Mouse (Mus musculus): ENCODE results near the gene Lemd2. TPM values are rescaled to one million over a fixed set of nuclear protein-coding genes. Genes with fewer than 3 reads are reported as not detected.
A peak's percentile ranks its signal among the peaks of the same experiment; 100 is the strongest.
"Not testable (repeated sequence)": the region's sequence is repeated elsewhere in the genome, so short reads cannot be mapped to it uniquely, and the experiment has no call there.

Gene Lemd2
- polyA plus RNA-seq, 1 experiment = 31.6 TPM

GRCm38 (mm10) chr17:27237731-27238130, 33.5 kb upstream of the Lemd2 start:
- H3K9ac ChIP-seq (ENCODE audit: low read depth, poor library complexity, severe bottlenecking) = no peak overlapping the region
- H3K27ac ChIP-seq (ENCODE audit: insufficient read depth, low read length) = no peak overlapping the region
- no peaks in the 10 kb centered on the region for H3K9me3 ChIP-seq (replicated peaks; ENCODE audit: control insufficient read depth, insufficient read depth, low read length, poor library complexity, severe bottlenecking)
- H3K27me3 ChIP-seq (ENCODE audit: control insufficient read depth, insufficient read depth, low read length, poor library complexity, severe bottlenecking) = no peaks in the 10 kb centered on the region
- no peaks in the 10 kb centered on the region for H3K36me3 ChIP-seq (ENCODE audit: control insufficient read depth, insufficient read depth, low read length, poor library complexity, severe bottlenecking)
- TF ChIP-seq CTCF (IDR thresholded peaks at IDR 0.05; ENCODE audit: low read depth, low read length) (no peak), EP300 (IDR thresholded peaks at IDR 0.05; ENCODE audit: insufficient read depth, low read depth, low read length) (no peak), POLR2A (IDR thresholded peaks at IDR 0.05; ENCODE audit: insufficient read depth, low read length) (no peak)
- H3K4me1 ChIP-seq (ENCODE audit: control insufficient read depth, insufficient read depth, low read length) = peaks cover 10% of the 10 kb centered on the region
- no peak overlapping the region for H3K4me3 ChIP-seq (ENCODE audit: low read depth, low read length)

DNA sequence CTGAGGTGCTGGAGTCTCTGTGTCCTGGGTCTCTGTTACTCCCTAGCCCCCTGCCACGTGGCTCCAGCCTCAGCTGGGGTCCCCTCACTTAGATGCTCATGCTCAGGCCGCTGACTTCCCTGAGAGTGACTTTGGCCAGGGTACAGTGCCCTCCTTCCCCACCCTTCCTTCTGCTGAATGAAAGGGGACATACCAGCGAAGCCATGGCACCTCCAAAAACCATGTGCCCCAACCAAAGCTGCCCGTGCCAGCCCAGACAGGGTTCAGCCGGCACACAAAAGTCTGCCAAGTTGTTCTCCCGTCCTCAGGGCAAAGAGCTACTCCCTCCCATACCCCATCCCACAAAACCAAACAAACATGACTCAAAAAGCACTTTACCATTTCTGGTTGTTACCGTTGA, 29.0 kb upstream of the Lemd2 start:
- H3K9me3 ChIP-seq (replicated peaks; ENCODE audit: control insufficient read depth, insufficient read depth, low read length, poor library complexity, severe bottlenecking) = no peaks in the 10 kb centered on the region
- H3K4me1 ChIP-seq (ENCODE audit: control insufficient read depth, insufficient read depth, low read length) = peaks cover 6% of the 10 kb centered on the region
- H3K36me3 ChIP-seq (ENCODE audit: control insufficient read depth, insufficient read depth, low read length, poor library complexity, severe bottlenecking) = no peaks in the 10 kb centered on the region
- H3K4me3 ChIP-seq (ENCODE audit: low read depth, low read length) = no peak overlapping the region
- no peaks in the 10 kb centered on the region for H3K27me3 ChIP-seq (ENCODE audit: control insufficient read depth, insufficient read depth, low read length, poor library complexity, severe bottlenecking)
- TF ChIP-seq CTCF (IDR thresholded peaks at IDR 0.05; ENCODE audit: low read depth, low read length) = no peak
- no peak for TF ChIP-seq POLR2A (IDR thresholded peaks at IDR 0.05; ENCODE audit: insufficient read depth, low read length)
- TF ChIP-seq EP300 (IDR thresholded peaks at IDR 0.05; ENCODE audit: insufficient read depth, low read depth, low read length) = no peak
- no peak overlapping the region for H3K9ac ChIP-seq (ENCODE audit: low read depth, poor library complexity, severe bottlenecking)
- no peak overlapping the region for H3K27ac ChIP-seq (ENCODE audit: insufficient read depth, low read length)

- no peaks in the 10 kb centered on the region for H3K9me3 ChIP-seq (replicated peaks; ENCODE audit: control insufficient read depth, insufficient read depth, low read length, poor library complexity, severe bottlenecking)
- TF ChIP-seq EP300 (IDR thresholded peaks at IDR 0.05; ENCODE audit: insufficient read depth, low read depth, low read length) (no peak), CTCF (IDR thresholded peaks at IDR 0.05; ENCODE audit: low read depth, low read length) (no peak), POLR2A (IDR thresholded peaks at IDR 0.05; ENCODE audit: insufficient read depth, low read length) (no peak)
- no peaks in the 10 kb centered on the region for H3K36me3 ChIP-seq (ENCODE audit: control insufficient read depth, insufficient read depth, low read length, poor library complexity, severe bottlenecking)
- H3K27ac ChIP-seq (ENCODE audit: insufficient read depth, low read length) = no peak overlapping the region
- no peak overlapping the region for H3K9ac ChIP-seq (ENCODE audit: low read depth, poor library complexity, severe bottlenecking)
- H3K27me3 ChIP-seq (ENCODE audit: control insufficient read depth, insufficient read depth, low read length, poor library complexity, severe bottlenecking) = no peaks in the 10 kb centered on the region
- peaks cover 9% of the 10 kb centered on the region for H3K4me1 ChIP-seq (ENCODE audit: control insufficient read depth, insufficient read depth, low read length)
- no peak overlapping the region for H3K4me3 ChIP-seq (ENCODE audit: low read depth, low read length)
These were observed 27.9 kb upstream of the Lemd2 start for GRCm38 (mm10) chr17:27232176-27232575.

- H3K9ac ChIP-seq (ENCODE audit: low read depth, poor library complexity, severe bottlenecking) = not testable (repeated sequence)
These were observed 27.3 kb upstream of the Lemd2 start for GRCm38 (mm10) chr17:27231586-27231985.

DNA sequence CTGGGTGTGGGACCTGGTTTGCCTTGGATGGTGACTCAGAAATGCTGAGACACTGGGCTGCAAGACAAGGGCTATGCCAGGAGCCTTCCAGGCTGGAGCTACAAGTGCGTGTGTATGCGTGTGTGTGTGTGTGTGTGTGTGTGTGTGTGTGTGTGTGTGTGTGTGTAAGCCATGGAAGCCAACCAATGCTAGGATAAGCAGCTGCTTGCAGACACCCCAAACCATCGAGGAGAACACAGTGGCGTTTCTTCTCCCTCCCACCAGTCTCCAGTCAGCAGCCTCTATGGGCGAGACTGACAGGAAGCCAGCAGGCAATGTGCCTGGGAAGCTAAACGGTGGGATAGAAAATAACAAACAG, 26.9 kb upstream of the Lemd2 start:
- Histone ChIP-seq H3K9ac (ENCODE audit: low read depth, poor library complexity, severe bottlenecking) (no peak overlapping the region), H3K27me3 (ENCODE audit: control insufficient read depth, insufficient read depth, low read length, poor library complexity, severe bottlenecking) (no peaks in the 10 kb centered on the region), H3K4me1 (ENCODE audit: control insufficient read depth, insufficient read depth, low read length) (peaks cover 6% of the 10 kb centered on the region), H3K4me3 (ENCODE audit: low read depth, low read length) (no peak overlapping the region), H3K27ac (ENCODE audit: insufficient read depth, low read length) (peak overlapping the region; percentile 84), H3K36me3 (ENCODE audit: control insufficient read depth, insufficient read depth, low read length, poor library complexity, severe bottlenecking) (no peaks in the 10 kb centered on the region), H3K9me3 (replicated peaks; ENCODE audit: control insufficient read depth, insufficient read depth, low read length, poor library complexity, severe bottlenecking) (no peaks in the 10 kb centered on the region)
- TF ChIP-seq CTCF (IDR thresholded peaks at IDR 0.05; ENCODE audit: low read depth, low read length) (no peak), EP300 (IDR thresholded peaks at IDR 0.05; ENCODE audit: insufficient read depth, low read depth, low read length) (no peak), POLR2A (IDR thresholded peaks at IDR 0.05; ENCODE audit: insufficient read depth, low read length) (no peak)

More at GRCm38 (mm10) chr17:27231586-27231985, 27.3 kb upstream of the Lemd2 start:
- not testable (repeated sequence) for H3K9me3 ChIP-seq (replicated peaks; ENCODE audit: control insufficient read depth, insufficient read depth, low read length, poor library complexity, severe bottlenecking); H3K27me3 ChIP-seq (ENCODE audit: control insufficient read depth, insufficient read depth, low read length, poor library complexity, severe bottlenecking); H3K27ac ChIP-seq (ENCODE audit: insufficient read depth, low read length); H3K4me1 ChIP-seq (ENCODE audit: control insufficient read depth, insufficient read depth, low read length); H3K36me3 ChIP-seq (ENCODE audit: control insufficient read depth, insufficient read depth, low read length, poor library complexity, severe bottlenecking); H3K4me3 ChIP-seq (ENCODE audit: low read depth, low read length)

DNA sequence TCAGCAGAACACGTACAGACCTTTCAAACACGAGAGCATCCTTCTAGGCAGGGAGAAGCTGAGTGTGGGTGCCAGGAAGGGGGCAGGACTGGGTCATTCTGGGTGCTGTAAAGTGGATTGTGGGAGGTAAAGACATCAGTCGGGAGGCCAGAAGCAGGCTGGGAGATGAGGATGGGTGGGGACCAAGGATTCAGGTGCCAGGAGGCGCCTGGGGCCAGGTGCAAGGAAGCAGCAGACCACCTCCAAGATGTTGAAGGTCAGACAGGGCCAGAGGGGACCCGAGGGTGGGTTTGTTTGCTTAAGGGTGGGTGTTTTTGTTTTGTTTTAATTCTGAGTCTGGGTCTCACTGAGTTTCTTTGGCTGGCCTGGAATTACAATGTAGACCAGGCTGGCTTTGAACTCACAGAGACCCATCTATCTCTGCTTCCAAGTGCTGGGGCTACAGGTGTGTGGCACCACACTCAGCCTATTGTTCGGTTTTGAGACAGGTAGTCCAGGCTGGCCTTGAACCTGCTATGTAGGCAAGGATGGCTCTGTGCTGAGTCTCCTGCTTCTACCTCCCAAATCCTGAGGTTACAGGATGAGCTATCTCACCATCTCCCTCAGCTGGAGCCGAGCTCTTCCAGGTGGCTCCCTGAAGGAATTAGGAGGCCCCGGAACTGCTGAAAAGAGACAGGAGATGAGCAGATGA, 26.3 kb upstream of the Lemd2 start:
- Histone ChIP-seq H3K27me3 (ENCODE audit: control insufficient read depth, insufficient read depth, low read length, poor library complexity, severe bottlenecking) (no peaks in the 10 kb centered on the region), H3K9ac (ENCODE audit: low read depth, poor library complexity, severe bottlenecking) (no peak overlapping the region), H3K27ac (ENCODE audit: insufficient read depth, low read length) (peak overlapping the region; percentile 84), H3K4me3 (ENCODE audit: low read depth, low read length) (0 out of 2 replicates have a peak overlapping the region, but pooled peaks have one; percentile 8), H3K9me3 (replicated peaks; ENCODE audit: control insufficient read depth, insufficient read depth, low read length, poor library complexity, severe bottlenecking) (no peaks in the 10 kb centered on the region), H3K4me1 (ENCODE audit: control insufficient read depth, insufficient read depth, low read length) (peaks cover 6% of the 10 kb centered on the region), H3K36me3 (ENCODE audit: control insufficient read depth, insufficient read depth, low read length, poor library complexity, severe bottlenecking) (no peaks in the 10 kb centered on the region)
- TF ChIP-seq EP300 (IDR thresholded peaks at IDR 0.05; ENCODE audit: insufficient read depth, low read depth, low read length) (peak; percentile 95), POLR2A (IDR thresholded peaks at IDR 0.05; ENCODE audit: insufficient read depth, low read length) (no peak), CTCF (IDR thresholded peaks at IDR 0.05; ENCODE audit: low read depth, low read length) (no peak)

Data from ES-Bruce4 (cell line).